Mouse (Mus musculus): ENCODE data around the gene Gm9195. TPM values are rescaled to one million over a fixed set of nuclear protein-coding genes. Genes with fewer than 3 reads are reported as not detected.

Gene Gm9195
- polyA plus RNA-seq (2012; rRNA removed), result not detected in 2 replicates

- no peak within 1 kb of the TSS for H3K4me3 ChIP-seq (replicated peaks; ENCODE audit: insufficient read depth, low read depth, low read length)
- H3K27me3 ChIP-seq (ENCODE audit: control insufficient read depth, insufficient read depth, low read length), result no peaks in the 10 kb centered on the region
- H3K27ac ChIP-seq (ENCODE audit: insufficient read depth, low read length), result no peak within 1 kb of the TSS
- TF ChIP-seq POLR2A (IDR thresholded peaks at IDR 0.05; ENCODE audit: borderline replicate concordance, insufficient read depth, low read length) (no peak), CTCF (IDR thresholded peaks at IDR 0.05; ENCODE audit: borderline replicate concordance, insufficient read depth, low read depth, low read length) (no peak)
- 38% methylated on average over 5 of the region's 5 CpGs for WGBS
- no peaks in the 10 kb centered on the region for H3K4me1 ChIP-seq (ENCODE audit: control insufficient read depth, insufficient read depth, low read length)
- DNase-seq, result no peak
Observed at GRCm38 (mm10) chr14:72491738-72492137, at the start of gene Gm9195. Gene Gm9195, minus strand, starts transcription at chr14:72491838.

GRCm38 (mm10) chr14:72536392-72537017 lies 44.9 kb upstream of the Gm9195 start:
- Histone ChIP-seq H3K27me3 (ENCODE audit: control insufficient read depth, insufficient read depth, low read length) (0 out of 2 replicates have a peak, but pooled peaks cover 2% of the 10 kb centered on the region), H3K27ac (ENCODE audit: insufficient read depth, low read length) (no peak overlapping the region), H3K4me1 (ENCODE audit: control insufficient read depth, insufficient read depth, low read length) (no peaks in the 10 kb centered on the region), H3K4me3 (replicated peaks; ENCODE audit: insufficient read depth, low read depth, low read length) (no peak overlapping the region)
- 79% methylated on average over 5 of the region's 5 CpGs for WGBS
- TF ChIP-seq POLR2A (IDR thresholded peaks at IDR 0.05; ENCODE audit: borderline replicate concordance, insufficient read depth, low read length) (no peak), CTCF (IDR thresholded peaks at IDR 0.05; ENCODE audit: borderline replicate concordance, insufficient read depth, low read depth, low read length) (no peak)
- no peak for DNase-seq

- 76% methylated on average over 7 of the region's 7 CpGs for WGBS
- H3K4me3 ChIP-seq (replicated peaks; ENCODE audit: insufficient read depth, low read depth, low read length), result no peak overlapping the region
- TF ChIP-seq POLR2A (IDR thresholded peaks at IDR 0.05; ENCODE audit: borderline replicate concordance, insufficient read depth, low read length), result no peak
- no peak for TF ChIP-seq CTCF (IDR thresholded peaks at IDR 0.05; ENCODE audit: borderline replicate concordance, insufficient read depth, low read depth, low read length)
- H3K4me1 ChIP-seq (ENCODE audit: control insufficient read depth, insufficient read depth, low read length), result no peaks in the 10 kb centered on the region
- no peak for DNase-seq
- no peak overlapping the region for H3K27ac ChIP-seq (ENCODE audit: insufficient read depth, low read length)
- 0 out of 2 replicates have a peak, but pooled peaks cover 2% of the 10 kb centered on the region for H3K27me3 ChIP-seq (ENCODE audit: control insufficient read depth, insufficient read depth, low read length)
Observed at GRCm38 (mm10) chr14:72533862-72534261, 42.2 kb upstream of the Gm9195 start.

- peak; percentile 41 to 43 for DNase-seq
- Histone ChIP-seq H3K4me3 (replicated peaks; ENCODE audit: insufficient read depth, low read depth, low read length) (peak overlapping the region; percentile 57), H3K4me1 (ENCODE audit: control insufficient read depth, insufficient read depth, low read length) (no peaks in the 10 kb centered on the region), H3K27me3 (ENCODE audit: control insufficient read depth, insufficient read depth, low read length) (0 out of 2 replicates have a peak, but pooled peaks cover 2% of the 10 kb centered on the region), H3K27ac (ENCODE audit: insufficient read depth, low read length) (no peak overlapping the region)
- no peak for TF ChIP-seq CTCF (IDR thresholded peaks at IDR 0.05; ENCODE audit: borderline replicate concordance, insufficient read depth, low read depth, low read length)
- TF ChIP-seq POLR2A (IDR thresholded peaks at IDR 0.05; ENCODE audit: borderline replicate concordance, insufficient read depth, low read length), result no peak
- 2% methylated on average over 54 of the region's 54 CpGs for WGBS
Observed at GRCm38 (mm10) chr14:72532028-72532917, 40.6 kb upstream of the Gm9195 start.

- no peaks in the 10 kb centered on the region for H3K4me1 ChIP-seq (ENCODE audit: control insufficient read depth, insufficient read depth, low read length)
- no peak for TF ChIP-seq CTCF (IDR thresholded peaks at IDR 0.05; ENCODE audit: borderline replicate concordance, insufficient read depth, low read depth, low read length)
- no peak for TF ChIP-seq POLR2A (IDR thresholded peaks at IDR 0.05; ENCODE audit: borderline replicate concordance, insufficient read depth, low read length)
- H3K27me3 ChIP-seq (ENCODE audit: control insufficient read depth, insufficient read depth, low read length), result 0 out of 2 replicates have a peak, but pooled peaks cover 2% of the 10 kb centered on the region
- no peak for DNase-seq
- H3K4me3 ChIP-seq (replicated peaks; ENCODE audit: insufficient read depth, low read depth, low read length), result no peak overlapping the region
- no peak overlapping the region for H3K27ac ChIP-seq (ENCODE audit: insufficient read depth, low read length)
- 60% methylated on average over 1 of the region's 1 CpGs for WGBS
Observed at GRCm38 (mm10) chr14:72527126-72527525, 35.5 kb upstream of the Gm9195 start.

- WGBS, result 36% methylated on average over 2 of the region's 2 CpGs
- Histone ChIP-seq H3K4me1 (ENCODE audit: control insufficient read depth, insufficient read depth, low read length) (no peaks in the 10 kb centered on the region), H3K27ac (ENCODE audit: insufficient read depth, low read length) (no peak overlapping the region), H3K4me3 (replicated peaks; ENCODE audit: insufficient read depth, low read depth, low read length) (no peak overlapping the region), H3K27me3 (ENCODE audit: control insufficient read depth, insufficient read depth, low read length) (no peaks in the 10 kb centered on the region)
- no peak for TF ChIP-seq POLR2A (IDR thresholded peaks at IDR 0.05; ENCODE audit: borderline replicate concordance, insufficient read depth, low read length)
- no peak for TF ChIP-seq CTCF (IDR thresholded peaks at IDR 0.05; ENCODE audit: borderline replicate concordance, insufficient read depth, low read depth, low read length)
- DNase-seq, result no peak
Observed at GRCm38 (mm10) chr14:72519561-72519960, 27.9 kb upstream of the Gm9195 start.

GRCm38 (mm10) chr14:72518786-72519185 lies 27.1 kb upstream of the Gm9195 start:
- H3K27me3 ChIP-seq (ENCODE audit: control insufficient read depth, insufficient read depth, low read length), result no peaks in the 10 kb centered on the region
- TF ChIP-seq CTCF (IDR thresholded peaks at IDR 0.05; ENCODE audit: borderline replicate concordance, insufficient read depth, low read depth, low read length), result no peak
- TF ChIP-seq POLR2A (IDR thresholded peaks at IDR 0.05; ENCODE audit: borderline replicate concordance, insufficient read depth, low read length), result no peak
- DNase-seq, result no peak
- H3K27ac ChIP-seq (ENCODE audit: insufficient read depth, low read length), result no peak overlapping the region
- 78% methylated on average over 6 of the region's 6 CpGs for WGBS
- no peaks in the 10 kb centered on the region for H3K4me1 ChIP-seq (ENCODE audit: control insufficient read depth, insufficient read depth, low read length)
- no peak overlapping the region for H3K4me3 ChIP-seq (replicated peaks; ENCODE audit: insufficient read depth, low read depth, low read length)

Data from cerebellum, adult 2 months (tissue).